Mouse (Mus musculus): Measurements from ENCODE around the gene Ctnna2.

Gene Ctnna2

GRCm38 (mm10) chr6:76908086-76908485 is 1071.4 kb downstream of the Ctnna2 start:
- DNase-seq (ENCODE audit: low spot score) = no peak

DNA sequence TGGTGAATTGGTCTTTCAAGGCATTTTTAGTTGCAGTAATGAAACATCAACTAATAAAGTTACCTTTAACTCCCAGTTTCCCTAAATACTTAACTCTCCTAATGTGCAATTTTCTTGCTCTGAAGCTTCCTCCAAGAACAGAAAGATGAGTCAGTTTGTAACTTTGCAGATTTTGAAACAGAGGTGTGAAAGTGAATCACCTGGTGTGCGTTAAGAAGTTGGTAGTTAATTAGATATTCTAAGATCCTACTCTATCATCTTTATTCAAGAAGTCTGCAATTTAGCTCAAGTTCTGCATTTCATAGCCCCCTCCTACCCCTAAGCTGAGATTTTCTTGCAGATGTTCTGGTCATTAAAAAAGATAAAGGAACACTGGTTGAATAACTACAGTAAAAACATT is 1082.3 kb downstream of the Ctnna2 start:
- DNase-seq (ENCODE audit: low spot score) = no peak
